Mouse (Mus musculus): ENCODE data around the gene Ptprn. TPM values are rescaled to one million over a fixed set of nuclear protein-coding genes. Genes with fewer than 3 reads are reported as not detected.
"Not testable (repeated sequence)": the region's sequence is repeated elsewhere in the genome, so short reads cannot be mapped to it uniquely, and the experiment has no call there.

Gene Ptprn
- polyA plus RNA-seq, 1 experiment: 15.3 TPM

- Histone ChIP-seq H3K79me3 (ENCODE audit: low read depth) (no peaks in the 10 kb centered on the region), H3K27me3 (ENCODE audit: control insufficient read depth, insufficient read depth, insufficient read length) (no peaks in the 10 kb centered on the region), H3K4me3 (ENCODE audit: insufficient read depth, poor library complexity, severe bottlenecking) (no peak overlapping the region), H3ac (ENCODE audit: control insufficient read depth, insufficient read length, low read depth) (no peak overlapping the region), H3K79me2 (ENCODE audit: control insufficient read depth, insufficient read depth) (no peaks in the 10 kb centered on the region), H3K36me3 (ENCODE audit: control insufficient read depth, insufficient read depth) (peaks cover 12% of the 10 kb centered on the region)
- TF ChIP-seq MYOG (IDR thresholded peaks at IDR 0.05; ENCODE audit: control insufficient read depth, extremely low read depth, insufficient read length) (no peak), FOSL1 (IDR thresholded peaks at IDR 0.05; ENCODE audit: insufficient read depth, low read length, poor library complexity, severe bottlenecking) (no peak), MAX (IDR thresholded peaks at IDR 0.05) (no peak), CEBPB (IDR thresholded peaks at IDR 0.05; ENCODE audit: low read depth) (no peak), MYOD1 (IDR thresholded peaks at IDR 0.05; ENCODE audit: control insufficient read depth, insufficient read length, low read depth) (no peak), CTCF (IDR thresholded peaks at IDR 0.05; ENCODE audit: control insufficient read depth, insufficient read depth, insufficient read length) (no peak), USF1 (IDR thresholded peaks at IDR 0.05; ENCODE audit: low read depth) (no peak)
Observed at GRCm38 (mm10) chr1:75244175-75244826, 20.0 kb downstream of the Ptprn start.

GRCm38 (mm10) chr1:75243411-75243810 lies 20.9 kb downstream of the Ptprn start:
- no peak for TF ChIP-seq USF1 (IDR thresholded peaks at IDR 0.05; ENCODE audit: low read depth)
- H3K36me3 ChIP-seq (ENCODE audit: control insufficient read depth, insufficient read depth): peaks cover 16% of the 10 kb centered on the region
- H3K79me2 ChIP-seq (ENCODE audit: control insufficient read depth, insufficient read depth): no peaks in the 10 kb centered on the region
- H3K79me3 ChIP-seq (ENCODE audit: low read depth): no peaks in the 10 kb centered on the region
- H3K27me3 ChIP-seq (ENCODE audit: control insufficient read depth, insufficient read depth, insufficient read length): no peaks in the 10 kb centered on the region
- H3ac ChIP-seq (ENCODE audit: control insufficient read depth, insufficient read length, low read depth): no peak overlapping the region
- H3K4me3 ChIP-seq (ENCODE audit: insufficient read depth, poor library complexity, severe bottlenecking): no peak overlapping the region

GRCm38 (mm10) chr1:75239591-75239990 lies 24.7 kb downstream of the Ptprn start:
- H3K36me3 ChIP-seq (ENCODE audit: control insufficient read depth, insufficient read depth): peaks cover 16% of the 10 kb centered on the region

GRCm38 (mm10) chr1:75236117-75237050 lies 27.9 kb downstream of the Ptprn start, which contains the start of gene Dnajb2:
Dnajb2 (plus strand) TSS chr1:75236406.
- peak within 1 kb of the TSS; percentile 63 for H3K4me3 ChIP-seq (ENCODE audit: insufficient read depth, poor library complexity, severe bottlenecking)
- H3K27me3 ChIP-seq (ENCODE audit: control insufficient read depth, insufficient read depth, insufficient read length): no peaks in the 10 kb centered on the region
- peaks cover 10% of the 10 kb centered on the region for H3K79me2 ChIP-seq (ENCODE audit: control insufficient read depth, insufficient read depth)
- H3ac ChIP-seq (ENCODE audit: control insufficient read depth, insufficient read length, low read depth): peak within 1 kb of the TSS; percentile 95
- TF ChIP-seq MYOD1 (IDR thresholded peaks at IDR 0.05; ENCODE audit: control insufficient read depth, insufficient read length, low read depth): no peak
- TF ChIP-seq CEBPB (IDR thresholded peaks at IDR 0.05; ENCODE audit: low read depth): no peak
- peak; percentile 14 for TF ChIP-seq MAX (IDR thresholded peaks at IDR 0.05)
- no peak for TF ChIP-seq FOSL1 (IDR thresholded peaks at IDR 0.05; ENCODE audit: insufficient read depth, low read length, poor library complexity, severe bottlenecking)
- no peak for TF ChIP-seq CTCF (IDR thresholded peaks at IDR 0.05; ENCODE audit: control insufficient read depth, insufficient read depth, insufficient read length)
- no peak for TF ChIP-seq USF1 (IDR thresholded peaks at IDR 0.05; ENCODE audit: low read depth)
- TF ChIP-seq MYOG (IDR thresholded peaks at IDR 0.05; ENCODE audit: control insufficient read depth, extremely low read depth, insufficient read length): no peak
- H3K79me3 ChIP-seq (ENCODE audit: low read depth): no peaks in the 10 kb centered on the region
- H3K36me3 ChIP-seq (ENCODE audit: control insufficient read depth, insufficient read depth): peaks cover 16% of the 10 kb centered on the region

More at GRCm38 (mm10) chr1:75239591-75239990, 24.7 kb downstream of the Ptprn start:
- Histone ChIP-seq H3K79me3 (ENCODE audit: low read depth) (no peaks in the 10 kb centered on the region), H3K79me2 (ENCODE audit: control insufficient read depth, insufficient read depth) (peaks cover 10% of the 10 kb centered on the region), H3K4me3 (ENCODE audit: insufficient read depth, poor library complexity, severe bottlenecking) (no peak overlapping the region), H3K27me3 (ENCODE audit: control insufficient read depth, insufficient read depth, insufficient read length) (no peaks in the 10 kb centered on the region), H3ac (ENCODE audit: control insufficient read depth, insufficient read length, low read depth) (no peak overlapping the region)
- no peak for TF ChIP-seq CTCF (IDR thresholded peaks at IDR 0.05; ENCODE audit: control insufficient read depth, insufficient read depth, insufficient read length)
- TF ChIP-seq MYOG (IDR thresholded peaks at IDR 0.05; ENCODE audit: control insufficient read depth, extremely low read depth, insufficient read length): no peak
- no peak for TF ChIP-seq MYOD1 (IDR thresholded peaks at IDR 0.05; ENCODE audit: control insufficient read depth, insufficient read length, low read depth)
- TF ChIP-seq MAX (IDR thresholded peaks at IDR 0.05): no peak
- TF ChIP-seq FOSL1 (IDR thresholded peaks at IDR 0.05; ENCODE audit: insufficient read depth, low read length, poor library complexity, severe bottlenecking): no peak
- no peak for TF ChIP-seq CEBPB (IDR thresholded peaks at IDR 0.05; ENCODE audit: low read depth)
- no peak for TF ChIP-seq USF1 (IDR thresholded peaks at IDR 0.05; ENCODE audit: low read depth)

GRCm38 (mm10) chr1:75234606-75235005 lies 29.7 kb downstream of the Ptprn start:
- Histone ChIP-seq H3K79me2 (ENCODE audit: control insufficient read depth, insufficient read depth) (peaks cover 10% of the 10 kb centered on the region), H3ac (ENCODE audit: control insufficient read depth, insufficient read length, low read depth) (no peak overlapping the region), H3K27me3 (ENCODE audit: control insufficient read depth, insufficient read depth, insufficient read length) (no peaks in the 10 kb centered on the region), H3K4me3 (ENCODE audit: insufficient read depth, poor library complexity, severe bottlenecking) (no peak overlapping the region), H3K79me3 (ENCODE audit: low read depth) (no peaks in the 10 kb centered on the region), H3K36me3 (ENCODE audit: control insufficient read depth, insufficient read depth) (peaks cover 6% of the 10 kb centered on the region)
- TF ChIP-seq USF1 (IDR thresholded peaks at IDR 0.05; ENCODE audit: low read depth) (no peak), FOSL1 (IDR thresholded peaks at IDR 0.05; ENCODE audit: insufficient read depth, low read length, poor library complexity, severe bottlenecking) (no peak), MYOG (IDR thresholded peaks at IDR 0.05; ENCODE audit: control insufficient read depth, extremely low read depth, insufficient read length) (no peak), CTCF (IDR thresholded peaks at IDR 0.05; ENCODE audit: control insufficient read depth, insufficient read depth, insufficient read length) (no peak), MYOD1 (IDR thresholded peaks at IDR 0.05; ENCODE audit: control insufficient read depth, insufficient read length, low read depth) (no peak), CEBPB (IDR thresholded peaks at IDR 0.05; ENCODE audit: low read depth) (no peak), MAX (IDR thresholded peaks at IDR 0.05) (no peak)

GRCm38 (mm10) chr1:75232489-75232888 lies 31.8 kb downstream of the Ptprn start:
- H3K36me3 ChIP-seq (ENCODE audit: control insufficient read depth, insufficient read depth); H3ac ChIP-seq (ENCODE audit: control insufficient read depth, insufficient read length, low read depth): not testable (repeated sequence)

More at GRCm38 (mm10) chr1:75232489-75232888, 31.8 kb downstream of the Ptprn start:
- not testable (repeated sequence) for H3K4me3 ChIP-seq (ENCODE audit: insufficient read depth, poor library complexity, severe bottlenecking); H3K27me3 ChIP-seq (ENCODE audit: control insufficient read depth, insufficient read depth, insufficient read length); H3K79me3 ChIP-seq (ENCODE audit: low read depth); H3K79me2 ChIP-seq (ENCODE audit: control insufficient read depth, insufficient read depth)
